22 mouse cellular contexts compared by ENCODE assay signal in the genomic region with DNA sequence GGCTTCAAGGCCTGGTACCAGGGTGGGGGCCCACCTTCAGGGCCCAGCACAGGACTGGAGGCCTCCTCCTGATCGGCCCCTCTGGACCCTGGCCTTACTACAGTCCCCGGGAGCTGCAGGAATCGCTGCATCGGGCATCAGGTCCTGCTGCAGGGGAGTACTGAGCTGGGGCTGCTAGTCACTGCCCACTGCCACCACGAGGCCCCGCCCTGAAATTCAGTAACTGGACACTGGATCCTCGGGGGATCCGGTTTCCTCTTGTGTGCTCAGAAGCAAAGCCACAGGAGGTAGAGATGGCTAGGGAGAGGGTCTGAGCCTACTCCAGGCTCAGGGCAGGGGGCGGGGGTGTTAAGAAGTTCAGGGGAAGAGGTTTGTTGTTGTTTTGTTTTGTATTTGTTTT. TPM values are rescaled to one million over a fixed set of nuclear protein-coding genes. Genes with fewer than 3 reads are reported as not detected.
A peak's percentile ranks its signal among the peaks of the same experiment; 100 is the strongest.
DNase-seq lines count a peak whose midpoint lies in the region; ATAC-seq and TF ChIP-seq lines count a peak whose summit lies in the region.
"Had no signal": no experiment of that assay in that cellular context is flagged by ENCODE, and none has a peak within 500 bp of the region (broad histone marks: within the 10 kb centered on the region; RNA-seq: fewer than 3 reads in every experiment).

No protein-coding gene starts in this region.

- WGBS in hindbrain, embryonic 10.5 days = 10% methylated on average over 9 of the region's 9 CpGs
- WGBS in hindbrain, postnatal 0 days = 12% methylated on average over 9 of the region's 9 CpGs
- 11% methylated on average over 9 of the region's 9 CpGs for WGBS in midbrain, embryonic 11.5 days
- 6% methylated on average over 9 of the region's 9 CpGs for WGBS in midbrain, embryonic 16.5 days
- WGBS in neural tube, embryonic 13.5 days = 9% methylated on average over 9 of the region's 9 CpGs

- no peak overlapping the region for H3K9ac ChIP-seq in hindbrain, postnatal 0 days (replicated peaks; ENCODE audit: low read length)
- no peak overlapping the region for H3K9ac ChIP-seq in midbrain, embryonic 11.5 days (ENCODE audit: low read length)
- H3K9ac ChIP-seq in midbrain, embryonic 16.5 days (ENCODE audit: low read depth, low read length) = no peak overlapping the region
- H3K9ac ChIP-seq in neural tube, embryonic 13.5 days = peak overlapping the region; percentile 43
- H3K9ac ChIP-seq: embryonic facial prominence, embryonic 13.5 days; forebrain, embryonic 12.5 days had no signal

- no peak for TF ChIP-seq CTCF in hindbrain, postnatal 0 days (IDR thresholded peaks at IDR 0.05; ENCODE audit: low read depth)

- peaks cover 37% of the 10 kb centered on the region for H3K4me1 ChIP-seq in hindbrain, embryonic 10.5 days (replicated peaks)
- H3K4me1 ChIP-seq in hindbrain, postnatal 0 days (ENCODE audit: insufficient read depth, low read length) = peaks cover 10% of the 10 kb centered on the region; the same call in 1 of the 2 replicates
- H3K4me1 ChIP-seq in midbrain, embryonic 11.5 days (ENCODE audit: control insufficient read depth, insufficient read depth, low read length) = peaks cover 21% of the 10 kb centered on the region
- H3K4me1 ChIP-seq in midbrain, embryonic 16.5 days (ENCODE audit: control insufficient read depth, insufficient read depth, low read length) = peaks cover 14% of the 10 kb centered on the region
- H3K4me1 ChIP-seq in neural tube, embryonic 13.5 days (replicated peaks) = peaks cover 38% of the 10 kb centered on the region

- peak overlapping the region; percentile 0; the same call in 1 of the 2 replicates for H3K4me3 ChIP-seq in hindbrain, embryonic 10.5 days
- no peak overlapping the region for H3K4me3 ChIP-seq in hindbrain, postnatal 0 days (ENCODE audit: low read length)
- no peak overlapping the region for H3K4me3 ChIP-seq in midbrain, embryonic 11.5 days (ENCODE audit: low read depth, low read length)
- H3K4me3 ChIP-seq in midbrain, embryonic 16.5 days (ENCODE audit: low read depth, low read length) = no peak overlapping the region
- no peak overlapping the region for H3K4me3 ChIP-seq in neural tube, embryonic 13.5 days
- H3K4me3 ChIP-seq: embryonic facial prominence, embryonic 13.5 days; forebrain, embryonic 12.5 days; left cerebral cortex, adult 2 months; myocyte had no signal

- no peaks in the 10 kb centered on the region for H3K9me3 ChIP-seq in hindbrain, embryonic 10.5 days
- no peaks in the 10 kb centered on the region for H3K9me3 ChIP-seq in hindbrain, postnatal 0 days (ENCODE audit: low read length)
- no peaks in the 10 kb centered on the region for H3K9me3 ChIP-seq in midbrain, embryonic 11.5 days (ENCODE audit: control insufficient read depth, low read length)
- no peaks in the 10 kb centered on the region for H3K9me3 ChIP-seq in midbrain, embryonic 16.5 days (replicated peaks; ENCODE audit: control insufficient read depth, low read length, poor library complexity, severe bottlenecking)
- H3K9me3 ChIP-seq in neural tube, embryonic 13.5 days = no peaks in the 10 kb centered on the region
- H3K9me3 ChIP-seq: embryonic facial prominence, embryonic 13.5 days; forebrain, embryonic 12.5 days had no signal

- ATAC-seq in hindbrain, postnatal 0 days = no peak
- ATAC-seq in midbrain, embryonic 11.5 days (ENCODE audit: low FRiP score) = no peak
- no peak for ATAC-seq in midbrain, embryonic 16.5 days
- no peak for ATAC-seq in neural tube, embryonic 13.5 days (ENCODE audit: low read depth)
- ATAC-seq in cerebellum, adult (ENCODE audit: insufficient number of reproducible peaks, low FRiP score, low TSS enrichment) = no peak
- ATAC-seq: Patski had no signal

- H3K4me2 ChIP-seq in hindbrain, postnatal 0 days (ENCODE audit: low read depth, low read length) = no peak overlapping the region
- H3K4me2 ChIP-seq in midbrain, embryonic 11.5 days = no peak overlapping the region
- no peak overlapping the region for H3K4me2 ChIP-seq in midbrain, embryonic 16.5 days (ENCODE audit: low read length)
- no peak overlapping the region for H3K4me2 ChIP-seq in neural tube, embryonic 13.5 days
- H3K4me2 ChIP-seq: embryonic facial prominence, embryonic 13.5 days; forebrain, embryonic 12.5 days had no signal

- peak; percentile 27 for DNase-seq in hindbrain, embryonic 10.5 days (ENCODE audit: low spot score)
- no peak for DNase-seq in hindbrain, postnatal 0 days (ENCODE audit: low spot score)
- peak; percentile 87 for DNase-seq in midbrain, embryonic 11.5 days (ENCODE audit: low spot score, missing footprints)
- peak; percentile 59 for DNase-seq in embryo, embryonic 11 days
- DNase-seq in heart, adult 18-20 months = no peak
- DNase-seq: adrenal gland, adult 2 months; cerebellum, adult 9-10 months; liver; lung, adult 2 months; thymus, postnatal 25 days had no signal

- peaks cover 37% of the 10 kb centered on the region for H3K27me3 ChIP-seq in hindbrain, embryonic 10.5 days (ENCODE audit: insufficient read depth, poor library complexity, severe bottlenecking)
- no peaks in the 10 kb centered on the region for H3K27me3 ChIP-seq in hindbrain, postnatal 0 days (ENCODE audit: insufficient read depth, low read length)
- H3K27me3 ChIP-seq in midbrain, embryonic 11.5 days (ENCODE audit: control insufficient read depth, insufficient read depth, low read length) = no peaks in the 10 kb centered on the region
- H3K27me3 ChIP-seq in midbrain, embryonic 16.5 days (ENCODE audit: control insufficient read depth, insufficient read depth, low read depth, low read length) = no peaks in the 10 kb centered on the region
- H3K27me3 ChIP-seq in neural tube, embryonic 13.5 days = no peaks in the 10 kb centered on the region

- peaks cover 2% of the 10 kb centered on the region; the same call in 1 of the 2 replicates for H3K36me3 ChIP-seq in hindbrain, embryonic 10.5 days
- no peaks in the 10 kb centered on the region for H3K36me3 ChIP-seq in hindbrain, postnatal 0 days (ENCODE audit: insufficient read depth, low read length)
- H3K36me3 ChIP-seq in midbrain, embryonic 11.5 days (ENCODE audit: control insufficient read depth, insufficient read depth, low read length) = no peaks in the 10 kb centered on the region
- peaks cover 4% of the 10 kb centered on the region for H3K36me3 ChIP-seq in midbrain, embryonic 16.5 days (ENCODE audit: control insufficient read depth, insufficient read depth, low read length)
- peaks cover 4% of the 10 kb centered on the region for H3K36me3 ChIP-seq in neural tube, embryonic 13.5 days
- H3K36me3 ChIP-seq: embryonic facial prominence, embryonic 13.5 days had no signal

- H3K27ac ChIP-seq in hindbrain, embryonic 10.5 days = peak overlapping the region; percentile 1; the same call in 1 of the 2 replicates
- H3K27ac ChIP-seq in hindbrain, postnatal 0 days = no peak overlapping the region
- no peak overlapping the region for H3K27ac ChIP-seq in midbrain, embryonic 11.5 days (ENCODE audit: low read depth, low read length)
- H3K27ac ChIP-seq in midbrain, embryonic 16.5 days (ENCODE audit: low read length) = no peak overlapping the region
- no peak overlapping the region for H3K27ac ChIP-seq in neural tube, embryonic 13.5 days (replicated peaks)
- H3K27ac ChIP-seq: embryonic facial prominence, embryonic 13.5 days; forebrain, embryonic 12.5 days; left cerebral cortex, adult 2 months had no signal

RNA-seq across cellular contexts. Expression of gene Ap3b2, which starts 4.1 kb away (rescaled TPM):
- polyA plus RNA-seq in hindbrain, embryonic 10.5 days (2016; fragmentation: Nextera tagmentation; extraction: Ambion mirVana) = 20.6 and 44.7 TPM in 2 replicates
- 208 and 231 TPM in 2 replicates for total RNA-seq in hindbrain, postnatal 0 days (2014; rRNA removed)
- polyA plus RNA-seq in hindbrain, postnatal 0 days (2015; fragmentation: Nextera tagmentation; extraction: Ambion mirVana) = 102 and 103 TPM in 2 replicates
- polyA plus RNA-seq in midbrain, embryonic 11.5 days (2014; fragmentation: Nextera tagmentation; extraction: Ambion mirVana) = 33.4 and 34.4 TPM in 2 replicates
- polyA plus RNA-seq in midbrain, embryonic 16.5 days (2015; fragmentation: Nextera tagmentation; extraction: Ambion mirVana) = 161 TPM in 2 replicates
- 127 and 131 TPM in 2 replicates for polyA plus RNA-seq in neural tube, embryonic 13.5 days (2015; fragmentation: Nextera tagmentation; extraction: Ambion mirVana)
- not detected for total RNA-seq in heart, adult 18-20 months (2021)
- total RNA-seq: megakaryocyte progenitor cell, adult 5-6 weeks had no signal
- polyA plus RNA-seq: myocyte had no signal

RNA-seq across cellular contexts. Expression of gene BC048679, which starts 8.4 kb away (rescaled TPM):
- 0.39 and 0.73 TPM in 2 replicates for polyA plus RNA-seq in hindbrain, embryonic 10.5 days (2016; fragmentation: Nextera tagmentation; extraction: Ambion mirVana)
- total RNA-seq in hindbrain, postnatal 0 days (2014; rRNA removed) = not detected in 2 replicates
- polyA plus RNA-seq in hindbrain, postnatal 0 days (2015; fragmentation: Nextera tagmentation; extraction: Ambion mirVana) = not detected in 2 replicates
- polyA plus RNA-seq in midbrain, embryonic 11.5 days (2014; fragmentation: Nextera tagmentation; extraction: Ambion mirVana) = not detected in 2 replicates
- not detected in 2 replicates for polyA plus RNA-seq in midbrain, embryonic 16.5 days (2015; fragmentation: Nextera tagmentation; extraction: Ambion mirVana)
- polyA plus RNA-seq in neural tube, embryonic 13.5 days (2015; fragmentation: Nextera tagmentation; extraction: Ambion mirVana) = not detected in 2 replicates
- total RNA-seq in heart, adult 18-20 months (2021) = not detected
- total RNA-seq: adrenal gland, adult 2 months; left cerebral cortex, adult 2 months; megakaryocyte progenitor cell, adult 5-6 weeks had no signal
- polyA plus RNA-seq: adrenal gland, adult 2 months; brain, embryonic 14.5 days; embryonic facial prominence, embryonic 13.5 days; forebrain, embryonic 12.5 days; large intestine, adult 2 months; lung, adult 2 months; myocyte; Patski; stomach, embryonic 16.5 days had no signal

RNA-seq across cellular contexts. Expression of gene Cpeb1, which starts 34.4 kb away (rescaled TPM):
- polyA plus RNA-seq in hindbrain, embryonic 10.5 days (2016; fragmentation: Nextera tagmentation; extraction: Ambion mirVana) = 1.3 and 1.9 TPM in 2 replicates
- 8.7 and 16.3 TPM in 2 replicates for total RNA-seq in hindbrain, postnatal 0 days (2014; rRNA removed)
- polyA plus RNA-seq in hindbrain, postnatal 0 days (2015; fragmentation: Nextera tagmentation; extraction: Ambion mirVana) = 7.7 and 10.3 TPM in 2 replicates
- 1.4 and 2.2 TPM in 2 replicates for polyA plus RNA-seq in midbrain, embryonic 11.5 days (2014; fragmentation: Nextera tagmentation; extraction: Ambion mirVana)
- 3.9 and 6.6 TPM in 2 replicates for polyA plus RNA-seq in midbrain, embryonic 16.5 days (2015; fragmentation: Nextera tagmentation; extraction: Ambion mirVana)
- 4.7 and 7.3 TPM in 2 replicates for polyA plus RNA-seq in neural tube, embryonic 13.5 days (2015; fragmentation: Nextera tagmentation; extraction: Ambion mirVana)
- total RNA-seq in heart, adult 18-20 months (2021) = 10 to 100 TPM; 18.6 to 20.3 TPM
- total RNA-seq: megakaryocyte progenitor cell, adult 5-6 weeks had no signal

Comparison
In these comparisons a context has a peak if more than half of its experiments do, and no peak if none do; other contexts are left out.
1. DNase-seq: peak in hindbrain, embryonic 10.5 days (single experiment), midbrain, embryonic 11.5 days (single experiment) and embryo, embryonic 11 days (single experiment); none in hindbrain, postnatal 0 days (single experiment) and heart, adult 18-20 months (0 of 2).